Mouse (Mus musculus): Measurements from ENCODE around the gene Zfp638. TPM values are rescaled to one million over a fixed set of nuclear protein-coding genes. Genes with fewer than 3 reads are reported as not detected.
"Not testable (repeated sequence)": the region's sequence is repeated elsewhere in the genome, so short reads cannot be mapped to it uniquely, and the experiment has no call there.

The Zfp638 gene
- polyA plus RNA-seq (2015; fragmentation: Nextera tagmentation; extraction: Ambion mirVana), result 14.5 and 15.1 TPM in 2 replicates

GRCm38 (mm10) chr6:83866954-83867597, at the start of gene Zfp638:
Gene Zfp638, plus strand, starts transcription at chr6:83867109.
- peak within 1 kb of the TSS; percentile 73 for H3K9ac ChIP-seq (ENCODE audit: low read depth, low read length)
- ATAC-seq (ENCODE audit: low read depth), result peak; percentile 95
- H3K9me3 ChIP-seq (replicated peaks; ENCODE audit: control insufficient read depth, low read length), result no peaks in the 10 kb centered on the region
- H3K27ac ChIP-seq (ENCODE audit: low read length), result peak within 1 kb of the TSS; percentile 61
- H3K27me3 ChIP-seq (ENCODE audit: control insufficient read depth, insufficient read depth, low read depth, low read length), result no peaks in the 10 kb centered on the region
- 0% methylated on average over 50 of the region's 50 CpGs for WGBS (ENCODE audit: insufficient replicate concordance)
- peak within 1 kb of the TSS; percentile 77 for H3K4me3 ChIP-seq (ENCODE audit: low read depth, low read length)
- H3K36me3 ChIP-seq (ENCODE audit: control insufficient read depth, insufficient read depth), result no peaks in the 10 kb centered on the region
- peak within 1 kb of the TSS; percentile 99 for H3K4me2 ChIP-seq (ENCODE audit: low read depth, low read length)
- peaks cover 12% of the 10 kb centered on the region for H3K4me1 ChIP-seq (ENCODE audit: control insufficient read depth, low read depth, low read length)

DNA sequence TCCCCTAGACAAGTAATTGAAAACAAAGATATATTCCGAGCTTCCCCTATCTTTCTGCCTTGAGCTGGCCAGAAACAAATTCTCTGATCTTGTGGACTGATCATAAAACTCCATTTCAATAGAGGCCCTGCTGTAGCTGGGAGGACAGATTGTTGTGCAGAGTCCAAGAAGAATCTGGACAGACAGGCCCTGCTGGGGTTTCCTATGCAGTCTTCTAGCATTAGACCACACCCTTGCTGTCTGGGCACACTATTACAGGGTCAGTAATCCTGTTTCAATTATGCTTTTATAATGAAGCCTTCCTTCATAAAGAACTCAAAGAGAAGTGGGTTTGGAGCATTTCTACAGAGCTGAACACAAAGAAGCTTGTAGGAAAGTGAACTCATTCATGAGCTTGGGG, 47.9 kb upstream of the Zfp638 start:
- WGBS (ENCODE audit: insufficient replicate concordance), result 63% methylated on average over 1 of the region's 1 CpGs
- H3K4me2 ChIP-seq (ENCODE audit: low read depth, low read length), result no peak overlapping the region
- no peaks in the 10 kb centered on the region for H3K4me1 ChIP-seq (ENCODE audit: control insufficient read depth, low read depth, low read length)
- H3K4me3 ChIP-seq (ENCODE audit: low read depth, low read length), result no peak overlapping the region
- H3K27ac ChIP-seq (ENCODE audit: low read length), result no peak overlapping the region
- no peaks in the 10 kb centered on the region for H3K36me3 ChIP-seq (ENCODE audit: control insufficient read depth, insufficient read depth)
- no peak for ATAC-seq (ENCODE audit: low read depth)
- H3K9ac ChIP-seq (ENCODE audit: low read depth, low read length), result no peak overlapping the region
- no peaks in the 10 kb centered on the region for H3K9me3 ChIP-seq (replicated peaks; ENCODE audit: control insufficient read depth, low read length)
- no peaks in the 10 kb centered on the region for H3K27me3 ChIP-seq (ENCODE audit: control insufficient read depth, insufficient read depth, low read depth, low read length)

DNA sequence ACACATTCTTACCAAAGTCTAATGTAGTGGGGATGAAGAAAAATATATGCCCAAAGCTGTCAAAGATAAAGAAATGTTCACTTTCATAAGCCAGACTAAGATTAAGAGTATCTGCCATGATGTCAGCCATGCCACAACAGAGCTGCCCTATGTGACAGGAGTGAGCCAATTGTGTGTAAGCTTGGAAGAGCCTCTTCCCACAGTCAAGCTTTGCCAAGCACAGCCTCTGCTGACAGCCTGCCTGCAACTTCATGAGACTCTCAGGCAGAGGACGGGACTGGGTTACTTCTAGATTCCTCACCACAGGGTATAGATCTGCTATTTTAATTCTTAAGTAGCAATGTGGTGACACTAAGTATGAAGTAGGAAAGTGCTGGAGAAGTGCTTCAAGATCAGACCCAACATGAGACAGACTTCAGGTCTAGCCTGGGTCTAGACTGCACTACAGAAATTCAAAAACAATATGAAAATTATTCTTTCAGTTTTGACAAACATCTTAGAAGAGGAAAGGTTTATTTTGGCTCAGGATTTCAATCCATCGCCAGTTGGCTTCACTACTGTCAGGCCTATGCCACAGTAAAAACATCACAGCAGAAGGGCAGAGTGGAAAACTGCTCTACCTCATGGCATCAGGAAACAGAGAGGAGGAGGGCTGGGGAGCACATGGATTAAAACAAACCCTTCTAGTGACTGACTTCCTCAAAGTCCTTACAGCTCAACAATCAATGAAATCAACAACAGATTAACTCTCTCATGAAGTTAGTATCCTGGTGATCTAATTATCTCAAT, 46.0 kb upstream of the Zfp638 start:
- Histone ChIP-seq H3K27me3 (ENCODE audit: control insufficient read depth, insufficient read depth, low read depth, low read length) (no peaks in the 10 kb centered on the region), H3K4me1 (ENCODE audit: control insufficient read depth, low read depth, low read length) (no peaks in the 10 kb centered on the region), H3K4me2 (ENCODE audit: low read depth, low read length) (no peak overlapping the region), H3K36me3 (ENCODE audit: control insufficient read depth, insufficient read depth) (no peaks in the 10 kb centered on the region), H3K9me3 (replicated peaks; ENCODE audit: control insufficient read depth, low read length) (no peaks in the 10 kb centered on the region), H3K4me3 (ENCODE audit: low read depth, low read length) (no peak overlapping the region), H3K9ac (ENCODE audit: low read depth, low read length) (no peak overlapping the region), H3K27ac (ENCODE audit: low read length) (no peak overlapping the region)
- 59% methylated on average over 2 of the region's 2 CpGs for WGBS (ENCODE audit: insufficient replicate concordance)
- ATAC-seq (ENCODE audit: low read depth), result no peak

GRCm38 (mm10) chr6:83821856-83822255, 45.1 kb upstream of the Zfp638 start:
- Histone ChIP-seq H3K27me3 (ENCODE audit: control insufficient read depth, insufficient read depth, low read depth, low read length) (no peaks in the 10 kb centered on the region), H3K27ac (ENCODE audit: low read length) (no peak overlapping the region), H3K36me3 (ENCODE audit: control insufficient read depth, insufficient read depth) (no peaks in the 10 kb centered on the region), H3K4me3 (ENCODE audit: low read depth, low read length) (no peak overlapping the region), H3K9me3 (replicated peaks; ENCODE audit: control insufficient read depth, low read length) (no peaks in the 10 kb centered on the region), H3K9ac (ENCODE audit: low read depth, low read length) (no peak overlapping the region), H3K4me1 (ENCODE audit: control insufficient read depth, low read depth, low read length) (no peaks in the 10 kb centered on the region), H3K4me2 (ENCODE audit: low read depth, low read length) (no peak overlapping the region)
- 79% methylated on average over 2 of the region's 2 CpGs for WGBS (ENCODE audit: insufficient replicate concordance)
- no peak for ATAC-seq (ENCODE audit: low read depth)

DNA sequence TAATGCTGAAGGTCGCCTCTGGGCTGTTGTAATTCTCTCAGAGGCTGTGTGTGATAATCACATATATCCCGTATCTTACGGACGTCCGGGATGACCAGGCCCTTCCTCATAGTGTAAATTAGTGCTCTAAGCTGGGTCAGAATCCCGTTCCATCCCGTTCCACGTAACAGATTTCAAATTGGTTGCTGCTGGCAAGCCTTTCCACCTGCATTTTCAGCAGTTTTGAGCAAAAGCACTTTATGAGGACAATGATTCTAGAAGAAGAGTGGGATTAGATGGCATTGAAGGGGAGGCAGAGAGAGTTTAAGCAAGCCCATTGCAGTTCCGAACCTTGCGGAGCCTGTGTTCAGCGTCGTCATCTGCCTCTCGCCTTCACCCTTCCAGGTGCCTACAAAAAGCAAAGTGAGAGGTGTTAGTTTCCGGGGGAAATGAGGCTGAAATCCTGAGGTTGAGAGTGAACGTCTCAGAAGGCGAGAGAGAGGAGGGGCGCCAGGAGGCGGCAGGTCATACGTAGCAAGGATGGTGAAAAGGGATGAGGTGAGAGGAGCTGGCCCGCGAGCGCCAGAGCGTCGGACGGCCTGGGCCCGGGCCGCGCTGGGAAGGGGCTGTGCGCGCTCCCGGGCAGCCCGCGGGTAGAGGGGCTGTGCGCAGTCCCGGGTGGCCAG, 35.8 kb upstream of the Zfp638 start:
- WGBS (ENCODE audit: insufficient replicate concordance), result 3% methylated on average over 34 of the region's 35 CpGs

DNA sequence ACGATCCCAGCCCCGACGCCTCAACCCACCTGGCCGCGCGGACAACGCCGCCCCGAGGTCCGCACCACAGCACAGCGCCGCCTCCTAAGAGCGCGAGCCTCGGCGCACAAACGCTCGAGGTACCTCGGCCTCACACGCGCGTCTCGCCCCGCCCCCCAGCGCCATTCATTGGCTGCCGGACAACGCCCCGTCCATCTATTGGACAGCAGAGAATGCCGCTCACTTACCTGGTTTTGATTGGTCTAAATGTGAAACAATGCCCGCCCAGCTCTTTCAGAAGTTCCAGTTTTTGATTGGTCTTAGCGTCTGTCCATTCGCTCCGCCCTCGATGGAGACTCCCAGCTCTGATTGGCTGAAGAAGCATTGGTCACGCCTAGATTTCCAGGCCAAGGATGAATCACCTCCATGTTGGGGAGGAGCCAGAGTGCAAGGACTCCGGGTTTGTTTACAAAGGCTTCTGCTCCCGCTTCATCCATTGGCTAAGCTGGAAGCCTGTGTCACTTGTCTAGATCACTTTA, 35.2 kb upstream of the Zfp638 start, which contains the start of gene Paip2b:
TSS of gene Paip2b (minus strand) at position 136 of the 518 bp plus-strand sequence.
- WGBS (ENCODE audit: insufficient replicate concordance), result 0% methylated on average over 37 of the region's 37 CpGs
- Histone ChIP-seq H3K9ac (ENCODE audit: low read depth, low read length) (peak within 1 kb of the TSS; percentile 70), H3K4me1 (ENCODE audit: control insufficient read depth, low read depth, low read length) (peaks cover 11% of the 10 kb centered on the region), H3K27ac (ENCODE audit: low read length) (peak within 1 kb of the TSS; percentile 61; the same call in 1 of the 2 replicates), H3K36me3 (ENCODE audit: control insufficient read depth, insufficient read depth) (no peaks in the 10 kb centered on the region), H3K27me3 (ENCODE audit: control insufficient read depth, insufficient read depth, low read depth, low read length) (no peaks in the 10 kb centered on the region), H3K9me3 (replicated peaks; ENCODE audit: control insufficient read depth, low read length) (no peaks in the 10 kb centered on the region), H3K4me2 (ENCODE audit: low read depth, low read length) (peak within 1 kb of the TSS; percentile 81), H3K4me3 (ENCODE audit: low read depth, low read length) (peak within 1 kb of the TSS; percentile 69)
- ATAC-seq (ENCODE audit: low read depth), result peak; percentile 95

More for the DNA sequence above, 35.8 kb upstream of the Zfp638 start:
- Histone ChIP-seq H3K27ac (ENCODE audit: low read length) (0 out of 2 replicates have a peak overlapping the region, but pooled peaks have one; percentile 17), H3K27me3 (ENCODE audit: control insufficient read depth, insufficient read depth, low read depth, low read length) (no peaks in the 10 kb centered on the region), H3K4me2 (ENCODE audit: low read depth, low read length) (peak overlapping the region; percentile 81), H3K4me3 (ENCODE audit: low read depth, low read length) (peak overlapping the region; percentile 69), H3K4me1 (ENCODE audit: control insufficient read depth, low read depth, low read length) (peaks cover 11% of the 10 kb centered on the region), H3K9me3 (replicated peaks; ENCODE audit: control insufficient read depth, low read length) (no peaks in the 10 kb centered on the region), H3K36me3 (ENCODE audit: control insufficient read depth, insufficient read depth) (no peaks in the 10 kb centered on the region), H3K9ac (ENCODE audit: low read depth, low read length) (peak overlapping the region; percentile 70)
- peak; percentile 24; the same call in 1 of the 2 replicates for ATAC-seq (ENCODE audit: low read depth)

- not testable (repeated sequence) for ATAC-seq (ENCODE audit: low read depth); H3K27me3 ChIP-seq (ENCODE audit: control insufficient read depth, insufficient read depth, low read depth, low read length); H3K36me3 ChIP-seq (ENCODE audit: control insufficient read depth, insufficient read depth); H3K9me3 ChIP-seq (replicated peaks; ENCODE audit: control insufficient read depth, low read length)
- H3K4me3 ChIP-seq (ENCODE audit: low read depth, low read length), result peak overlapping the region; percentile 69
- 60% methylated on average over 1 of the region's 1 CpGs for WGBS (ENCODE audit: insufficient replicate concordance)
- H3K27ac ChIP-seq (ENCODE audit: low read length), result peak overlapping the region; percentile 61; the same call in 1 of the 2 replicates
- peaks cover 11% of the 10 kb centered on the region for H3K4me1 ChIP-seq (ENCODE audit: control insufficient read depth, low read depth, low read length)
- H3K4me2 ChIP-seq (ENCODE audit: low read depth, low read length), result peak overlapping the region; percentile 81
- H3K9ac ChIP-seq (ENCODE audit: low read depth, low read length), result peak overlapping the region; percentile 49; the same call in 1 of the 2 replicates
These were observed 34.5 kb upstream of the Zfp638 start for GRCm38 (mm10) chr6:83832393-83832792.

DNA sequence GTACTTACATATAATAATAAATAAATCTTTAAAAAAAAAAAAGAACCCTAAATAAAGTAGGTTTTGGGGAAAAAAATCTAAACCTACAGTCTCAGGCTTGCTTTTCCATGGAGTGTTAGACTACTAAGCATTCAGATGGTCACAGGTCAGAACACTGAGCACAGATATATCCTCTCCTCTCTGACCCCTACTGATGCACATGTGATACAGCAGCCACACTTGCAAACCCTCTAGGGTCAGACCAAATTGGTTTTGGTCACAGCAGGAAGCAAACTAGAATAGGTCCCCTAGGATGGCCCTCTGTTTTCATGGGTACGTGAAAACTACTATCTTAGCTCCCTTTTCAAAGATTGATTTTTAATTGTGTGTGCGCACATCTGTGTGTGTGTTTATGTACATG, 30.1 kb upstream of the Zfp638 start:
- Histone ChIP-seq H3K27ac (ENCODE audit: low read length) (no peak overlapping the region), H3K4me2 (ENCODE audit: low read depth, low read length) (no peak overlapping the region), H3K27me3 (ENCODE audit: control insufficient read depth, insufficient read depth, low read depth, low read length) (no peaks in the 10 kb centered on the region), H3K9ac (ENCODE audit: low read depth, low read length) (no peak overlapping the region), H3K36me3 (ENCODE audit: control insufficient read depth, insufficient read depth) (no peaks in the 10 kb centered on the region), H3K4me3 (ENCODE audit: low read depth, low read length) (no peak overlapping the region), H3K4me1 (ENCODE audit: control insufficient read depth, low read depth, low read length) (peaks cover 4% of the 10 kb centered on the region; the same call in 1 of the 2 replicates), H3K9me3 (replicated peaks; ENCODE audit: control insufficient read depth, low read length) (no peaks in the 10 kb centered on the region)
- WGBS (ENCODE audit: insufficient replicate concordance), result 81% methylated on average over 2 of the region's 2 CpGs
- no peak for ATAC-seq (ENCODE audit: low read depth)

Data from liver, embryonic 16.5 days (tissue).